Mouse (Mus musculus) MEL (cell line): ENCODE measurements at regions not wholly inside any gene's neighbourhood (a gene's known extent, or its start where the extent isn't known, plus 50 kb on each side); places are given as distances from the start of the nearest gene placed in this dataset.

Experiments
- DNase-seq: peaks from one replicate; pipeline ENCODE4 v3.0.0; 2011; ENCODE audit warnings: low read depth, low spot score
- H3K27ac ChIP-seq: 2 replicates; pipeline ENCODE4 v1.5.1; 2012; ENCODE audit warnings: low read depth, mild to moderate bottlenecking, control low read depth, low read length, moderate library complexity; ENCODE audit not compliant: control insufficient read depth
- H3K27me3 ChIP-seq, 2 experiments: fragments of 150-350 bp in 1 of 2; sonication (generic) in 1 of 2; 2 replicates each; pipeline ENCODE4 v1.6.1; 2012; ENCODE audit warnings: low read length in 2 of 2, mild to moderate bottlenecking in 2 of 2, improper control_type of control experiment in 1 of 2, moderate library complexity in 1 of 2; ENCODE audit not compliant: insufficient read depth in 2 of 2, control insufficient read depth in 1 of 2
- H3K36me3 ChIP-seq, 2 experiments: 2 replicates each; pipeline ENCODE4 v1.6.1; 2012 to 2014; ENCODE audit warnings: low read length in 2 of 2, improper control_type of control experiment in 1 of 2, inconsistent platforms in 1 of 2, mild to moderate bottlenecking in 1 of 2; ENCODE audit not compliant: insufficient read depth in 2 of 2, control insufficient read depth in 1 of 2
- H3K4me1 ChIP-seq, 2 experiments: fragments of 150-350 bp in 1 of 2; sonication (generic) in 1 of 2; 2 replicates each; pipeline ENCODE4 v1.6.1; 2012; ENCODE audit warnings: low read length in 2 of 2, improper control_type of control experiment in 1 of 2, mild to moderate bottlenecking in 1 of 2; ENCODE audit not compliant: insufficient read depth in 2 of 2, control insufficient read depth in 1 of 2
- H3K4me3 ChIP-seq, 2 experiments: fragments of 150-350 bp in 1 of 2; sonication (generic) in 1 of 2; 2 replicates each; pipeline ENCODE4 v1.5.1; 2012; ENCODE audit warnings: low read depth in 2 of 2, low read length in 2 of 2, mild to moderate bottlenecking in 2 of 2, moderate library complexity in 2 of 2, control low read depth in 1 of 2, improper control_type of control experiment in 1 of 2; ENCODE audit not compliant: control insufficient read depth in 1 of 2, insufficient read depth in 1 of 2
- H3K79me2 ChIP-seq: 2 replicates; pipeline ENCODE4 v1.6.1; 2012; ENCODE audit warnings: mild to moderate bottlenecking, low read length, moderate library complexity; ENCODE audit not compliant: control insufficient read depth, poor library complexity, insufficient read depth
- H3K9ac ChIP-seq: 2 replicates; pipeline ENCODE4 v1.6.1; 2012; ENCODE audit warnings: low read depth, mild to moderate bottlenecking, control low read depth, low read length, moderate library complexity; ENCODE audit not compliant: control insufficient read depth, poor library complexity, severe bottlenecking
- H3K9me3 ChIP-seq: fragments of 150-350 bp; sonication (generic); replicated peaks from 2 replicates; pipeline ENCODE4 v1.6.1; 2012; ENCODE audit warnings: mild to moderate bottlenecking, low read length, improper control_type of control experiment, moderate library complexity; ENCODE audit not compliant: insufficient read depth
- CHD1 ChIP-seq: IDR thresholded peaks from 2 replicates; pipeline ENCODE4 v1.6.1; 2012; ENCODE audit warnings: low read depth, mild to moderate bottlenecking, inconsistent platforms, low read length, improper control_type of control experiment
- CHD2 ChIP-seq: IDR thresholded peaks from 2 replicates; pipeline ENCODE4 v1.6.1; 2011; ENCODE audit warnings: low read length, improper control_type of control experiment
- ELF1 ChIP-seq: IDR thresholded peaks from 2 replicates; pipeline ENCODE4 v1.6.1; 2014; ENCODE audit warnings: low read depth, mild to moderate bottlenecking, inconsistent platforms, low read length, improper control_type of control experiment, moderate library complexity
- ETS1 ChIP-seq: IDR thresholded peaks from 2 replicates; pipeline ENCODE4 v1.6.1; 2012; ENCODE audit warnings: low read depth, mild to moderate bottlenecking, inconsistent platforms, low read length, improper control_type of control experiment, moderate library complexity
- GABPA ChIP-seq: IDR thresholded peaks from 2 replicates; pipeline ENCODE4 v1.6.1; 2012; ENCODE audit warnings: low read depth, mild to moderate bottlenecking, inconsistent platforms, low read length, improper control_type of control experiment, moderate library complexity
- HCFC1 ChIP-seq: IDR thresholded peaks from 2 replicates; pipeline ENCODE4 v1.6.1; 2012; ENCODE audit warnings: low read depth, mild to moderate bottlenecking, inconsistent platforms, low read length, improper control_type of control experiment, moderate library complexity
- JUND ChIP-seq: IDR thresholded peaks from 2 replicates; pipeline ENCODE4 v1.6.1; 2011; ENCODE audit warnings: low read depth, mild to moderate bottlenecking, improper control_type of control experiment, low read length
- MAFK ChIP-seq: IDR thresholded peaks from 2 replicates; pipeline ENCODE4 v1.6.1; 2011; ENCODE audit warnings: low read depth, mild to moderate bottlenecking, low read length, improper control_type of control experiment, borderline replicate concordance
- MAX ChIP-seq: IDR thresholded peaks from 2 replicates; pipeline ENCODE4 v1.6.1; 2011; ENCODE audit warnings: low read length, improper control_type of control experiment
- MXI1 ChIP-seq: IDR thresholded peaks from 2 replicates; pipeline ENCODE4 v1.6.1; 2011; ENCODE audit warnings: mild to moderate bottlenecking, low read depth, low read length, improper control_type of control experiment
- MYB ChIP-seq: IDR thresholded peaks from 2 replicates; pipeline ENCODE4 v1.6.1; 2011; ENCODE audit warnings: mild to moderate bottlenecking, low read depth, low read length, improper control_type of control experiment
- MYC ChIP-seq: IDR thresholded peaks from 2 replicates; pipeline ENCODE4 v1.6.1; 2011; ENCODE audit warnings: low read depth, mild to moderate bottlenecking, low read length, improper control_type of control experiment, moderate library complexity
- NELFE ChIP-seq: IDR thresholded peaks from 2 replicates; pipeline ENCODE4 v1.6.1; 2011; ENCODE audit warnings: low read depth, low read length, improper control_type of control experiment
- POLR2A ChIP-seq, 2 experiments: IDR thresholded peaks; 2 replicates each; pipeline ENCODE4 v1.6.1; 2011 to 2012; ENCODE audit warnings: low read length in 2 of 2, mild to moderate bottlenecking in 2 of 2, control low read depth in 1 of 2, improper control_type of control experiment in 1 of 2, low read depth in 1 of 2, moderate library complexity in 1 of 2; ENCODE audit not compliant: control insufficient read depth in 1 of 2, insufficient read depth in 1 of 2, poor library complexity in 1 of 2
- POLR2AphosphoS2 ChIP-seq: IDR thresholded peaks from 2 replicates; pipeline ENCODE4 v1.6.1; 2011; ENCODE audit warnings: low read length, improper control_type of control experiment
- POLR2AphosphoS5 ChIP-seq: IDR thresholded peaks from 2 replicates; pipeline ENCODE4 v1.6.1; 2012; ENCODE audit warnings: low read depth, borderline replicate concordance, mild to moderate bottlenecking, inconsistent platforms, low read length, moderate library complexity, mixed read lengths
- RAD21 ChIP-seq: IDR thresholded peaks from 2 replicates; pipeline ENCODE4 v1.6.1; 2011; ENCODE audit warnings: mild to moderate bottlenecking, low read depth, low read length, improper control_type of control experiment
- SIN3A ChIP-seq: IDR thresholded peaks from 2 replicates; pipeline ENCODE4 v1.6.1; 2012; ENCODE audit warnings: low read length, improper control_type of control experiment, inconsistent platforms
- SMC3 ChIP-seq: IDR thresholded peaks from 2 replicates; pipeline ENCODE4 v1.6.1; 2011; ENCODE audit warnings: low read depth, low read length, improper control_type of control experiment
- TAL1 ChIP-seq: IDR thresholded peaks from 2 replicates; pipeline ENCODE4 v1.6.1; 2012; ENCODE audit warnings: mild to moderate bottlenecking, inconsistent platforms, low read length, moderate library complexity, mixed read lengths
- TBP ChIP-seq: IDR thresholded peaks from 2 replicates; pipeline ENCODE4 v1.8.0; 2011; ENCODE audit warnings: low read depth, low read length, improper control_type of control experiment
- USF1 ChIP-seq: IDR thresholded peaks from 2 replicates; pipeline ENCODE4 v1.6.1; 2014; ENCODE audit warnings: low read depth, mild to moderate bottlenecking, inconsistent platforms, low read length, improper control_type of control experiment, moderate library complexity
- USF2 ChIP-seq, 2 experiments: IDR thresholded peaks; 2 replicates each; pipeline ENCODE4 v1.6.1; 2011 to 2012; ENCODE audit warnings: improper control_type of control experiment in 2 of 2, low read length in 2 of 2, borderline replicate concordance in 1 of 2, inconsistent platforms in 1 of 2, low read depth in 1 of 2, mild to moderate bottlenecking in 1 of 2; ENCODE audit not compliant: insufficient read depth in 1 of 2
- ZC3H11A ChIP-seq: IDR thresholded peaks from 2 replicates; pipeline ENCODE4 v1.6.1; 2012; ENCODE audit warnings: low read depth, mild to moderate bottlenecking, inconsistent platforms, low read length, improper control_type of control experiment
- ZKSCAN1 ChIP-seq: IDR thresholded peaks from 2 replicates; pipeline ENCODE4 v1.6.1; 2012; ENCODE audit warnings: low read depth, mild to moderate bottlenecking, inconsistent platforms, low read length, improper control_type of control experiment, moderate library complexity
- ZMIZ1 ChIP-seq: IDR thresholded peaks from 2 replicates; pipeline ENCODE4 v1.6.1; 2012; ENCODE audit warnings: low read depth, mild to moderate bottlenecking, inconsistent platforms, low read length, improper control_type of control experiment, moderate library complexity
- ZNF384 ChIP-seq: IDR thresholded peaks from 2 replicates; pipeline ENCODE4 v1.6.1; 2012; ENCODE audit warnings: low read depth, mild to moderate bottlenecking, inconsistent platforms, low read length, improper control_type of control experiment

- no peak overlapping the region for H3K9ac ChIP-seq
- H3K79me2 ChIP-seq, result no peaks in the 10 kb centered on the region
- no peak overlapping the region for H3K4me3 ChIP-seq
- no peak overlapping the region for H3K27ac ChIP-seq
- H3K9me3 ChIP-seq, result no peaks in the 10 kb centered on the region
- H3K36me3 ChIP-seq, result no peaks in the 10 kb centered on the region
- H3K27me3 ChIP-seq, result no peaks in the 10 kb centered on the region
- no peaks in the 10 kb centered on the region for H3K4me1 ChIP-seq
- DNase-seq, result no peak
- TF ChIP-seq CHD2 (no peak), NELFE (no peak), MYC (no peak), ZC3H11A (no peak), ETS1 (no peak), TBP (no peak), ZNF384 (no peak), POLR2A (IDR thresholded peaks at IDR 0.05; ENCODE audit: control insufficient read depth in 1 of 2, insufficient read depth in 1 of 2, low read depth in 1 of 2, low read length in 2 of 2, poor library complexity in 1 of 2) (no peak), MAX (no peak), MYB (no peak), JUND (no peak), HCFC1 (no peak), SMC3 (no peak), ZMIZ1 (no peak), ELF1 (no peak)
These were observed 345.1 kb downstream of the Atp6ap1l start for GRCm38 (mm10) chr13:90560095-90560494.

DNA sequence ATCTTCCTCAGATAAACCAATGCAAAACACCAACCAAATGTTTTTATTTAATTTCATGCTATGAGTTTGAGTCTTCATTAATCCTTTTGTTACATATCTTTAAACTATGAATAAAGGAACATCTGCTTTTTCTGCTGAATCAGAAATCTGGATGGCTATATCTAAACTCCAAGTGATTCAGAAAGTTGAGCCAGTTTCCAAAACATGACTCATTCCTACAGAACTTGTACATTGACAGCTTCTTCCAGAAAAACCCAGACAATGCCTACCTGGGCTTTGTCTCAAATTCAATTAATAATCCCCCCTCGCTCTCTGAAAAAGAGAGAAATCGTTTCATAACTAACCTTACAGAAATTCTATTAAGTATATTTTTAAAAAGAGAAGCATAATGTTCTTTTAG lies 345.7 kb downstream of the Atp6ap1l start:
- TF ChIP-seq SIN3A (no peak), ETS1 (no peak), RAD21 (no peak), NELFE (no peak), ZMIZ1 (no peak), MXI1 (no peak), TBP (no peak), CHD1 (no peak), MYC (no peak), MAX (no peak), USF1 (no peak), MAFK (no peak), ZKSCAN1 (no peak), POLR2AphosphoS5 (no peak), USF2 (IDR thresholded peaks at IDR 0.05; ENCODE audit: borderline replicate concordance in 1 of 2, insufficient read depth in 1 of 2, low read depth in 1 of 2, low read length in 2 of 2) (no peak), SMC3 (no peak), POLR2AphosphoS2 (no peak), ELF1 (no peak), GABPA (no peak), TAL1 (no peak)
- DNase-seq, result no peak
- Histone ChIP-seq H3K27me3 (no peaks in the 10 kb centered on the region), H3K79me2 (no peaks in the 10 kb centered on the region), H3K4me1 (no peaks in the 10 kb centered on the region), H3K4me3 (no peak overlapping the region), H3K9ac (no peak overlapping the region), H3K36me3 (no peaks in the 10 kb centered on the region), H3K27ac (no peak overlapping the region), H3K9me3 (no peaks in the 10 kb centered on the region)
